Mouse (Mus musculus): Measurements from ENCODE around the gene Fbxw2. TPM values are rescaled to one million over a fixed set of nuclear protein-coding genes. Genes with fewer than 3 reads are reported as not detected.
"Not testable (repeated sequence)": the region's sequence is repeated elsewhere in the genome, so short reads cannot be mapped to it uniquely, and the experiment has no call there.

The Fbxw2 gene
- total RNA-seq, 2 experiments from 2014 or later = 89.3 to 94.3 TPM

DNA sequence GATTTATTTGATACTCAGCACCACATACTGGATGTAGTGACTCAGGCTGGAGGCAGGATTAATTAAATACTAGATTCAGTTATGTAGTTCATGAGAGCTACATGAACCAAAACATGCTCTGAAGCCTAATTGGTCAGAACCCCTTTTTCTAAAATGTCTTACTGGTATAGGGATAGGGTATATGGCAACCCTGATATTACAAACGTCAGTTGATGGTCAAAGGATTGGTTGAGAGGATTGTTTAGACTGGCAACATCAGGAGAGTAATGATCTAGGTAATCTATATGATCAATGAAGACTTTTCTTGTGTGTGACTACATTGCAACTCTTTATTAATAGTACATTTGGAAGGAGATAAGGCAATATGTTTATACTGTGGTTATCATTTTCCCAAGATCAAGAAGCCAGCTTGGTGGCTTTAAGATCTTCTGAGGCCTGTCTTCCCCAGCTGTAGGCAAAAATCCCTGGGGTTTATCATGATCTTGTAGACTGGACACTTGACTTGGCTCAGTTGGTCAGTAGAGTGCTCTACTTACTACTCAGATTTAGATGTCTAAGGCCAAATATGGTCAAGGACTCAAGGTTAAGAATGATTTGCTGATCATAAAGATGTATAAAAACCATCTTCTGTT lies 48.8 kb downstream of the Fbxw2 start:
- DNase-seq (ENCODE audit: low spot score in 2 of 2) = no peak

DNA sequence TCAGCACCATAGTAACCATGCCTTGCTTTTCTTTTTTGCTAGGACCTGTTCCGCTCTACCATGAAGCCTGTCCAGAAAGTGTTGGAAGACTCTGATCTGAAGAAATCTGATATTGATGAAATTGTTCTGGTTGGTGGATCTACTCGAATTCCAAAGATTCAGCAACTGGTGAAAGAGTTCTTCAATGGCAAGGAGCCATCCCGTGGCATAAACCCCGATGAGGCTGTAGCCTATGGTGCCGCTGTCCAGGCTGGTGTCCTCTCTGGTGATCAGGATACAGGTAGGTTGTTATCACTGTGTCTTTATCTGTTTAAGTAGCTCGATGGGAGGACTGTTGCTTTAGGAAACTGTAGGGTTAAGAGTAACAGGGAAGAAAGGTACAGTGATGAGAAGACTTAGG lies 51.6 kb downstream of the Fbxw2 start:
- DNase-seq (ENCODE audit: low spot score in 2 of 2) = no peak

DNA sequence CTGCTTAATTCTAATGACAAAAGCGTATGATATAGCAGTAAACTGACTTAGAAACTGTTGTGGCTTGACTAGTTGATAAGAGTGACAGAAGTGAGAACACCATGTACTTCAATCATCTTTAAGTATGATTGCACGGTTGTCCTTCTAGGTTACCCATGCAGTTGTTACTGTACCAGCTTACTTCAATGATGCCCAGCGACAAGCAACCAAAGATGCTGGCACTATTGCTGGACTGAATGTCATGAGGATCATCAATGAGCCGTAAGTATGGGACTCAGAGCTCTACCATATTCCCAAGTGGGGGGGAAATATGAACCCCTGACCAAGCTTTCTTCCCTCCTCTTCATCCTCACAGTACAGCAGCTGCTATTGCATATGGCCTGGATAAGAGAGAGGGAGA lies 52.4 kb downstream of the Fbxw2 start:
- DNase-seq (ENCODE audit: low spot score in 2 of 2) = no peak

DNA sequence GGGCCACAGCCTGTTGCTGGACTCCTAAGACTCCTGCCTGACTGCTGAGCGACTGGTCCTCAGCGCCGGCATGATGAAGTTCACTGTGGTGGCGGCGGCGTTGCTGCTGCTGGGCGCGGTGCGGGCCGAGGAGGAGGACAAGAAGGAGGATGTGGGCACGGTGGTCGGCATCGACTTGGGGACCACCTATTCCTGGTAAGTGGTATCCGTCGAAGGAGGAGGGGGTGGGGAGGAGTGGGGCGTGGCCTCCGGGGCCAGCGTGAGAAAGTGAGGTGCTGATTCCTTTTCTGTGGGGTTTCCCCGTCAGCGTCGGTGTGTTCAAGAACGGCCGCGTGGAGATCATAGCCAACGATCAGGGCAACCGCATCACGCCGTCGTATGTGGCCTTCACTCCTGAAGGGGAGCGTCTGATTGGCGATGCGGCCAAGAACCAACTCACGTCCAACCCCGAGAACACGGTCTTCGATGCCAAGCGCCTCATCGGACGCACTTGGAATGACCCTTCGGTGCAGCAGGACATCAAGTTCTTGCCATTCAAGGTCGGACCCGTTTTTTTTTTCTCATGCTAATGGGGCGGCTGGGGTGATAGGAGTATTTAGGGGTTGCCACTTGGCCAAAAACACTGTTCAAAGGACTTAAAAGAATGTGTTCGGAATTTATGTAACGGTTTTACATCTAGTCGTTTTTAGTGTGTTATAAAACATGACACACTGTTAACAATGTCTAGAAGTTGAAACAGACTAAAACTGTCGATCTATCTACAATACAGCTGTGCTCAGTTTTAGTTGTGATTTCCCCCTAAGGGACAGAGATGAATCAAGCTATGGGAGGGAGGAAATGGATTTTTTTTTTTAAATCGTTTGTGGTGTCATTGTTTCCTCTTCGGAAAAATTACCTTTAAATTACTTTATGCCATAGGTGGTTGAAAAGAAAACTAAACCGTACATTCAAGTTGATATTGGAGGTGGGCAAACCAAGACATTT lies 53.6 kb downstream of the Fbxw2 start:
- DNase-seq (ENCODE audit: low spot score in 2 of 2) = peak in 1 of 2 experiments; percentile 18

DNA sequence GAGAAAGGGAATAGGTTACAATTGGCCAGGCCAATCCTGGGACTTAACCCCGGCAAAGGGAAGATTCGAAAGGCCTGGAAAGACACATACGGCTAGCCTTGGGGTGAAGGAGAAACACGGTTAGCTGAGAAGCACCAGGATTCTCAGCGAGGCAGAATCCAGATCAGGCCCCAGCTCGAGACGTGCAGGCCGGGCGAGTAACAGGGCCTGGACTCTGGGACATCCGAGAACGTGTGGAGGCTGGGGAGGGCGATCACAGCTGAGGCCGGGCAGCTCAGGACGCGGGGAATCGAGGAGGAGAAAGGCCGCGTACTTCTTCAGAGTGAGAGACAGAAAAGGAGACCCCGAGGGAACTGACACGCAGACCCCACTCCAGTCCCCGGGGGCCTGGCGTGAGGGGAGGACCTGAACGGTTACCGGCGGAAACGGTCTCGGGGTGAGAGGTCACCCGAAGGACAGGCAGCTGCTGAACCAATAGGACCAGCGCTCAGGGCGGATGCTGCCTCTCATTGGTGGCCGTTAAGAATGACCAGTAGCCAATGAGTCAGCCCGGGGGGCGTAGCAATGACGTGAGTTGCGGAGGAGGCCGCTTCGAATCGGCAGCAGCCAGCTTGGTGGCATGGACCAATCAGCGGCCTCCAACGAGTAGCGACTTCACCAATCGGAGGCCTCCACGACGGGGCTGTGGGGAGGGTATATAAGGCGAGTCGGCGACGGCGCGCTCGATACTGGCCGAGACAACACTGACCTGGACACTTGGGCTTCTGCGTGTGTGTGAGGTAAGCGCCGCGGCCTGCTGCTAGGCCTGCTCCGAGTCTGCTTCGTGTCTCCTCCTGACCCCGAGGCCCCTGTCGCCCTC lies 54.5 kb downstream of the Fbxw2 start, which contains the start of gene Hspa5:
Gene Hspa5 (plus strand): TSS at position 603 of the 859 bp plus-strand sequence.
- peak; percentile 99 to 100 for DNase-seq (ENCODE audit: low spot score in 2 of 2)

DNA sequence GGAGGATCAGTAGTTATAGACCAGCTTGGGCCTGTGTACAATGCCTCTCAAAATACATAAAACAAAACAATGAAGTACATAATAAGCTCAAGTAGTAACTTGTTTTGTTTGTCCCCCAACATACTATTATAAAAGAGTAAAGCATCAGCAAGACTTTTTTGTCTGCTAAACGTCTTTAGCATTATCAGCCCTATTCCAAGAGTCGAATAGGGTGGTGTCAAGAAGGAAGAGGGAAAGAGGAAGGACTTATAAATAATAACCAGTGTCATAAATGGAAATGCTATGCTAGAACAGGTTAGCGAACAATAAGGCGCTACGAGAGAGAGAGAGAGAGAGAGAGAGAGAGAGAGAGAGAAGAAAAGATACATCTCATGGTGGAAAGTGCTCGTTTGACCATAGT lies 55.2 kb downstream of the Fbxw2 start:
- no peak for DNase-seq (ENCODE audit: low spot score in 2 of 2)

DNA sequence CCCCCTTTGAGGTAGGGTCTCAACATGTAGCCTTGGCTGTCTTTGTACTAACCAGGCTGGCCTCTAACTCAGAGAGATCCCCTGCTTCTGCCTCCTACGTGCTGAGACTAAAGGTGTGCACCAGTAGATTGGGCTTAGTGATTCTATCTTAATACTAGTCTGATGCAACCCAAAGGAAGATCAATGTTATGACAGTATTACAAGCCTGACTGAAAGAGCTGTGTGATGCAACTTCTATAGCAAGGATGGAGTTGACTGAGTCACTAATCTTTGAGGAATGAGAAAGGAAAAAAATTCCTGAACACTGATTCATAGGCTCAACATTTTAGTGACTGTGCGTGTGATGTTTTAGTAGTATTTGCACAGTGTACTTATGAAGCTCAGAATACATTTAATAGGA lies 56.1 kb downstream of the Fbxw2 start:
- no peak for DNase-seq (ENCODE audit: low spot score in 2 of 2)

DNA sequence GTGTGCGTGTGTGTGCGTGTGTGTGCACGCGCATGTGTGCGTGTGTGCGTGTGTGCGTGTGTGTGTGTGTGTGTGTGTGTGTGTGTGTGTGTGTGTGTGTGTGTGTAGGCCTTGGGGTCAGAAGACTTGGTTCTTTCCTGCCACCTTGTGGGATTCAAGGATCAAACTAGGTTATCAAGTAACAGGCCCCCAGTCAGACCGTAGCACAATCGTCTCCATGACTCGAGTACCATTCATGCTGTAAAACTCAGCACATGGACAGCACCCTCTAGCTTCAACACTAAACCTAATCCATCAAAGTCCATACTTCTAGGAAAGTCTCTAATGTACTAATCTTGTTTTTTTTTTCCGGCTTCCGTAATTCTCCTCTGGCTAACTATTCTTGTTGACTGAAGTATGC lies 61.3 kb downstream of the Fbxw2 start:
- DNase-seq (ENCODE audit: low spot score in 2 of 2) = no peak

DNA sequence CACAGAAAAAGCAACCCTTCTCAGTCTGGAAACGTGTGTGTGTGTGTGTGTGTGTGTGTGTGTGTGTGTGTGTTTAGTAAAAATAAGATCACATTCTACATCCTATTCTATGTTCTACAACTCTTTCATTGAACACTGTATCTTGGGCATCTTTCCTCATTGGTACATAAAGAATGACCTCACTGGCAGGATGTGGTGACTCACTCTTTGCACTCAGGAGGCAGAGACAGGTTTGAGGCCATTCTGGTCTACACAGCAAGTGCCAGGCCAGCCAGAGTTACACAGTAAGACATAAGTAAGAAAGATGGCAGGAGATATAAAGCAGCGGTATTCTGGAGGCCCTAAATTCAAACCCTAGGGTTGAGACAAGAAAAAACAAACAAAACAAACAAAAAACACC lies 63.2 kb downstream of the Fbxw2 start:
- DNase-seq (ENCODE audit: low spot score in 2 of 2) = no peak

DNA sequence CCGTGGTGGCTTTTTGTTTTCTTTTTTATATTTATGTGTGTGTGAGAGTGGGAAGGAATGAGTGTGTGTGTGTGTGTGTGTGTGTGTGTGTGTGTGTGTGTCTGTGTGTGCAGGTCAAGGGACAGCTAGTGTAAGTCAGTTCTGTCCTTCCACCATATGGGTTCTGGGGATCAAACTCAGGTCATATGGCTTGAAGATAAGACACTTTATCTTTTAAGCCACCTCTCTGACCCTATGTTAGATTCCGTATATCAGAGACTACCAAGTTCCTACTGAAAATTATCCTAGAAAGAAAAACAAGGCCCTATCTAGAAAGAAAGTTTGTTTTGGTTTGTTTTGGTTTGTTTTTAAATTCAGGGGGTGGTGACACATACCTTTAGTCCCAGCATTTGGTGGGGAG lies 63.9 kb downstream of the Fbxw2 start:
- no peak for DNase-seq (ENCODE audit: low spot score in 2 of 2)

DNA sequence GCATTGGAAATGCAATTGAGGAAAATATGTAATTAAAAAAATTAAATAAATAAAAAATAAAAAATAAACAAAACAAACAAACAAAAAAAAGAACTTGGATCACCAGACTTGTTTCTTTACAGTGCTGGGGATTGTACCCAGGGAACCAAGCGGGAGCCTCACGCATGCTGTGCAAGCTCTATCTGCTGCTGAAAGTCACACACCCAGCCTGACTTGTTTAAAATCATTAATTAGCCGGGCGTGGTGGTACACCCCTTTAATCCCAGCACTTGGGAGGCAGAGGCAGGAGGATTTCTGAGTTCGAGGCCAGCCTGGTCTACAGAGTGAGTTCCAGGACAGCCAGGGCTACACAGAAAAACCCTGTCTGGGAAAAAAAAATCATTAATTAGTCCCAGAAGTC lies 64.8 kb downstream of the Fbxw2 start:
- not testable (repeated sequence) for DNase-seq (ENCODE audit: low spot score in 2 of 2)

DNA sequence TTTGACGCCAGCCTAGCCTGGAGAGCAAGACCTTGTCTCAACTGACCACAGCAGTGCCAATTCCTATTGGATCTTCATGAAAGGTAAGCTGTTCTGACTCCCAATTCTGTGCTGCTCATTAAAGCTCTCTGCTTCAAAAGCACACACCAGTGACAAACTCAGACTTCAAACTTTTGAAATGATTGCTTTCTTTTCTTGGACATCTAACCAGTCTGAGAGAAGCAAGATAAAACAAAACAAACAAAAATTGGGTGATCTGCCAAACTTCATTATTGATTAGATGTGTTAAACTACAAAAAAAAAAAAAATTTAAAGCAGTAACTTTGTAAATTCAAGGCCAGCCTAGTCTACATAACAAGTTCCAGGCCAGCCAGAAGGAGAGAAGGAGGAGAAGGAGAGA lies 68.8 kb downstream of the Fbxw2 start:
- DNase-seq (ENCODE audit: low spot score in 2 of 2) = no peak

DNA sequence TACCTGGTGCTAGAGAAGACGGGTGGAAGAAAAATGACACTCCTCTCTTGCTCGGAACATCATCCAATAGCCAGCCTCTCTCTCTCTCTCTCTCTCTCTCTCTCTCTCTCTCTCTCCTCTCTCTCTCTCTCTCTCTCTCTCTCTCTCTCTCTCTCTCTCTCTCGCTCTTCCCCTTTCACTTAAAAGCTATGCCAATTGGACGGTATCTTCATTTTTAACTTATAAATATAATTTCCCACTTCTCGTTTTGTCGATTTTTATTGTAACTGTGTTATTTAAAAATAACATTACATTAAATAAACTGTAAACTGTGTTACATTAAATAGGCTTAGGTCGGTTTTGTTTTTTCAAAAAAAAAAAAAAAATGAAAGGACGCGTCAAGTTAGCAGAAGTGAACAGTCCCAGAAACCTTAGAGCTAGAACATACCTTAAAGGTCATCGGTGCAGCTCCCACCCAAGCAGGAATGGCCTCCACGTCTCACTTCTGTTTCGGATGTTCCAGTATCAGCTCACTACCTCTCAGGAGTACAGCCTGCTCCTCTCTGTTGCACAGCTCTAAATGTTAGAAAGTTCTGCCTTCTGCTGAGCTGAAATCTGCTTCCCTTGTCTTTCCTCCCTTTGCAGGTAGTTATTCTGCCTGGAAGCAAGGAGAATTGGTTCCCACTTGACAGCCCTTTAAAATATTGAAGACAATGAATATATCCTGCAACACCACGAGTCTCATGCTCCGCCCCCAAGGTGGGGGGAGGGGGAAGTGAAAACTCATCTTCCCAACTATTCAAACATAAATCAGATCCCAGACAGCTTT lies 71.4 kb downstream of the Fbxw2 start, which contains the start of gene Gapvd1:
Gene Gapvd1 (minus strand): TSS at position 682 of the 808 bp plus-strand sequence.
- peak in 1 of 2 experiments; percentile 13 for DNase-seq (ENCODE audit: low spot score in 2 of 2)

Other genes starting within 250 kb of the Fbxw2 start
- gene Gapvd1, start 71.1 kb downstream of the Fbxw2 start, total RNA-seq (2021) = 100 to 1,000 TPM; 102 to 107 TPM
- 100 to 1,000 TPM; 342 to 419 TPM for gene Hspa5, start 54.3 kb downstream of the Fbxw2 start, total RNA-seq (2021)
- 10 to 100 TPM; 32.7 to 36.6 TPM for gene Rabepk, start 26.4 kb downstream of the Fbxw2 start, total RNA-seq (2021)
- gene Gm34653, start 6.7 kb upstream of the Fbxw2 start, total RNA-seq (2021) = under 1 TPM in 1 of 2 experiments, not detected in 1; 0.21 TPM
- under 1 TPM; 0.23 to 0.53 TPM for gene Cutal, start 48.1 kb upstream of the Fbxw2 start, total RNA-seq (2021)
- gene Psmd5, start 48.7 kb upstream of the Fbxw2 start, total RNA-seq (2021) = 10 to 100 TPM; 38.1 to 41.5 TPM
- 1 to 10 TPM in 1 of 2 experiments, under 1 TPM in 1; 0.87 to 1.3 TPM for gene Phf19, start 87.7 kb upstream of the Fbxw2 start, total RNA-seq (2021)
- gene Traf1, start 135.5 kb upstream of the Fbxw2 start, total RNA-seq (2021) = 1 to 10 TPM; 1.5 to 3.1 TPM
- under 1 TPM in 1 of 2 experiments, not detected in 1; 0.21 TPM for gene Hc, start 235.1 kb upstream of the Fbxw2 start, total RNA-seq (2021)